Mouse (Mus musculus) stomach, postnatal 0 days (tissue): ENCODE results near the gene Sox6. TPM values are rescaled to one million over a fixed set of nuclear protein-coding genes. Genes with fewer than 3 reads are reported as not detected.

Experiments used
- ATAC-seq: fragments of 200-750 bp; cut with Nextera tagmentation; 2 replicates; pipeline ENCODE4 v1.8.0; 2017; ENCODE audit not compliant: low FRiP score, low TSS enrichment
- DNase-seq: peaks from one replicate; pipeline ENCODE4 v3.0.0-alpha.2; 2016; ENCODE audit warnings: low spot score
- H3K27ac ChIP-seq: fragments of 300-500 bp; sonication (generic); replicated peaks from 2 replicates; pipeline ENCODE4 v1.5.1; 2014; ENCODE audit warnings: mild to moderate bottlenecking, control low read depth
- H3K27me3 ChIP-seq: fragments of 300-500 bp; sonication (generic); 2 replicates; pipeline ENCODE4 v1.6.1; 2014; ENCODE audit warnings: low read length; ENCODE audit not compliant: control insufficient read depth, insufficient read depth
- H3K36me3 ChIP-seq: fragments of 300-500 bp; sonication (generic); 2 replicates; pipeline ENCODE4 v1.6.1; 2014; ENCODE audit warnings: low read length, mixed read lengths; ENCODE audit not compliant: control insufficient read depth, insufficient read depth
- H3K4me1 ChIP-seq: fragments of 300-500 bp; sonication (generic); replicated peaks from 2 replicates; pipeline ENCODE4 v1.6.1; 2014; ENCODE audit warnings: antibody characterized with exemption; ENCODE audit not compliant: control insufficient read depth, insufficient read depth
- H3K4me2 ChIP-seq: fragments of 300-500 bp; sonication (generic); replicated peaks from 2 replicates; pipeline ENCODE4 v1.6.1; 2014; ENCODE audit warnings: low read depth, mild to moderate bottlenecking, control low read depth, moderate library complexity
- H3K4me3 ChIP-seq: fragments of 300-500 bp; sonication (generic); 2 replicates; pipeline ENCODE4 v1.5.1; 2014; ENCODE audit warnings: low read depth, low read length, control low read depth
- H3K9ac ChIP-seq: fragments of 300-500 bp; sonication (generic); 2 replicates; pipeline ENCODE4 v1.6.1; 2014; ENCODE audit warnings: mild to moderate bottlenecking, low read length, control low read depth, mixed read lengths
- H3K9me3 ChIP-seq: fragments of 300-500 bp; sonication (generic); 2 replicates; pipeline ENCODE4 v1.6.1; 2016; ENCODE audit warnings: low read length; ENCODE audit not compliant: control insufficient read depth
- CTCF ChIP-seq: IDR thresholded peaks from 2 replicates; pipeline ENCODE4 v1.5.1; 2016; ENCODE audit warnings: antibody characterized with exemption, low read depth, mild to moderate bottlenecking, moderate library complexity
- EP300 ChIP-seq: optimal IDR thresholded peaks from 2 replicates; pipeline ENCODE3; 2016; ENCODE audit warnings: antibody characterized with exemption
- WGBS: fragments of 180-500 bp; shearing (Covaris S2); extraction: QIAGEN DNeasy Blood & Tissue Kit; methylation state at CpG from one replicate; pipeline ENCODE4 v1.1.7; 2014; 5-methylcytosine and 5-hydroxymethylcytosine counted together
- polyA plus RNA-seq: library from polyadenylated mRNA; unstranded; fragments of >200 nt; fragmentation: Nextera tagmentation; extraction: Ambion mirVana; gene quantifications from 2 replicates; pipeline ENCODE4 v1.2.1, GENCODE M21; 2015

The Sox6 gene
- polyA plus RNA-seq, 1 experiment from 2014 or later = 28.7 TPM

DNA sequence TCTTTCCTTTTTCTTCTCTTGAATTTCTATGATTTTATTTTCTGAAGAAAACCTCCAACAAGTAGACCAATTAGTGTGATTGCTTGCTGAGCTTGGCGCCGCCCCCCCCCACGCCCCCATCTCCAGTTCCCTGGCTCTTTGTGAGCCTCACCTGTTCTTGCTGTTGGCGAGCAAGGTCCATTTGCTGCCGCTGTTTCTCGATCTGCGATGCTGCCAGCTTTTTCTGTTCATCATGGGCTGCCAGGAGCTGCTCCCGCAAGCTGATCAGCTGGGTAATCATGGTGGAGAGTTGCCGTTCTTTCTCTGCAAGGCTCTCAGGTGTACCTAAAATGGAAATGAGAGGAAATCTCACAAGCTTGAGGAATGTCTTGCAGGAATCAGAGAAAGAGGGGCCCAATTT, 376.5 kb downstream of the Sox6 start:
- no peak overlapping the region for H3K4me2 ChIP-seq
- H3K4me3 ChIP-seq = no peak overlapping the region
- H3K36me3 ChIP-seq = no peaks in the 10 kb centered on the region
- no peak overlapping the region for H3K9ac ChIP-seq
- H3K9me3 ChIP-seq = no peaks in the 10 kb centered on the region
- H3K27ac ChIP-seq = no peak overlapping the region
- DNase-seq (no peak), ATAC-seq (no peak)
- no peak for TF ChIP-seq CTCF
- no peak for TF ChIP-seq EP300
- no peaks in the 10 kb centered on the region for H3K27me3 ChIP-seq
- 65% methylated on average over 9 of the region's 9 CpGs for WGBS
- no peaks in the 10 kb centered on the region for H3K4me1 ChIP-seq

- H3K36me3 ChIP-seq = no peaks in the 10 kb centered on the region
- TF ChIP-seq EP300 (no peak), CTCF (no peak)
Observed at GRCm38 (mm10) chr7:115646696-115647095, 391.9 kb downstream of the Sox6 start.

DNA sequence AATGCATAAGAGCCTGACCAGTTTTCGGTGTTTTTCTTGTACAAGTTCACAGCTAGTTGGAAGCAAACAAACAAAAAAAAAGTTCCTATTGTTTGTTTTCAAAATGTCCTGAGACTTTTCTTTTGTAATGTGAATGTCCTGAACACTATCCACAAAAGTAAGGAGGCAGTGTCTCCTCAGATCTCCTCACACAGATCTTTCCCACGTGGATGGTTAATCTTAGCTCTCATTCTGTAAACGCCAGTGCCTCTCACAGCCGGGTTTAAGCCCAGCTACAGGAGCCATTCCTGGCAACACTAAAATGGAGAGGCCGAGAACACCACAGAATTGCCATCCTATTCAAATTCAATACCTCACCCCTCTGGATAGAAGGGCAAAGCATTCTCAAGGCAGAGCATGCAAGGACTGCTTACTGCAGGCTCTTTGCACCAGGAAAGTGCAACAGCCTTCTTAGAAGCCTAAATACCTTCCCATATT, 392.6 kb downstream of the Sox6 start:
- H3K9me3 ChIP-seq = no peaks in the 10 kb centered on the region
- no peak for ATAC-seq
- no peak overlapping the region for H3K4me3 ChIP-seq
- no peak overlapping the region for H3K9ac ChIP-seq
- H3K27ac ChIP-seq = no peak overlapping the region
- no peak for DNase-seq
- H3K27me3 ChIP-seq = no peaks in the 10 kb centered on the region
- WGBS = 41% methylated on average over 5 of the region's 5 CpGs
- TF ChIP-seq EP300 (no peak), CTCF (no peak)
- no peak overlapping the region for H3K4me2 ChIP-seq
- H3K4me1 ChIP-seq = no peaks in the 10 kb centered on the region
- H3K36me3 ChIP-seq = no peaks in the 10 kb centered on the region

More at GRCm38 (mm10) chr7:115646696-115647095, 391.9 kb downstream of the Sox6 start:
- Histone ChIP-seq H3K27me3 (no peaks in the 10 kb centered on the region), H3K4me2 (no peak overlapping the region), H3K9me3 (no peaks in the 10 kb centered on the region), H3K27ac (no peak overlapping the region), H3K4me3 (no peak overlapping the region), H3K4me1 (no peaks in the 10 kb centered on the region), H3K9ac (no peak overlapping the region)
- ATAC-seq (no peak), DNase-seq (no peak)

DNA sequence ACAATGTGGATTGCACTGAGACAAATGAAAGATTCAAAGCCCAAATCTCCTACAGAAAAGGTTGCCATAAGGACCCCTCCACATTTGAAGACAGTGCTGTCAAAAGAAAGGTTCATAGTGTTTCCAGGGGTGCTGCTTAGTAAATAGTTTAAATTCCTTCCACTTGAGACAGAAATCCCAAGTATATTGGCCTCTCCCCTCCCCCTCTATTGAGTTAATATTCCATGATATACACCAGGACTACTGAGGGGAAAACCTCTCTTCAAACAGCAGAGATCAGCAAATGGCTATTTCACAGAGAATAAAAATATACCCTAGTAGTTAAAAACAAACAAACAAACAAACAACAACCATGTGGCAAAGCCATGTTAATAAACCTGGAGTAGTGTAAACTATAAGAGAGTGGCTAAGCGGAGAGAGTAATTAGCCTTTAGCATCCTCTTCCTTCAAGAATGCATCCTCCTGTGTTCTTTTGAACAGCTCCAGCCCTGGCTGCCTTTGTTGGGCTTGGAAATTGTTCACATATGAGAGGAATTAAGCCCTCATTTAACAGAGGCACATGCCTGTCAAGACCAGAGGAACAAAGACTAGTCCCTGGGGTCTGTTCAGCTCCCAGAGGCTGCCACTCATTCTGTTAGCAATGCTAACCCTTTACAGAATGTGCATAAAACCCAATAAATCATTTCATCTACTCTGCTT, 393.2 kb downstream of the Sox6 start:
- H3K4me1 ChIP-seq = no peaks in the 10 kb centered on the region
- WGBS = 95% methylated on average over 1 of the region's 1 CpGs
- TF ChIP-seq CTCF (no peak), EP300 (no peak)
- no peak for DNase-seq
- H3K4me2 ChIP-seq = no peak overlapping the region
- ATAC-seq = no peak
- H3K9me3 ChIP-seq = no peaks in the 10 kb centered on the region
- H3K9ac ChIP-seq = no peak overlapping the region
- H3K27me3 ChIP-seq = no peaks in the 10 kb centered on the region
- H3K36me3 ChIP-seq = no peaks in the 10 kb centered on the region
- H3K27ac ChIP-seq = no peak overlapping the region
- no peak overlapping the region for H3K4me3 ChIP-seq

DNA sequence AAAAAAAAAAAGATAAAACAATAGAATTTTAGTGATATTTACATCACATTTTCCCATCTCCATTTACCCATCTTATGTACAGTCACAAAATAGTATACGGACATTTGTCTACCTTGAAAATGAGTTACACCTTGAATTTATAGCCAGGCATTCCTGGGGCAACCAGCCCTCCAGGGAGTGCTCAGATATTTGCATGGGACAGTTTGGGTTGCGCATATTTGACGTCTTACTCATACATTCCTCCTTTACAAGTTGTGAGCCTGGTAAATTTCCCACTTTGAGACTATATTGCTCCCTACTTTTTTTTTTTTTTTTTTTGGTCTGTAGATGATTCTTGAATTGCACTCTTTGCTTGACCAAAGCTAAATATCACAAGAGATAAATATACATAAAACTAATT, 407.9 kb downstream of the Sox6 start:
- Histone ChIP-seq H3K4me3 (no peak overlapping the region), H3K9me3 (no peaks in the 10 kb centered on the region), H3K4me2 (no peak overlapping the region), H3K36me3 (no peaks in the 10 kb centered on the region), H3K4me1 (no peaks in the 10 kb centered on the region; the same call in 1 of the 2 replicates), H3K27ac (no peak overlapping the region), H3K9ac (no peak overlapping the region), H3K27me3 (no peaks in the 10 kb centered on the region)
- TF ChIP-seq EP300 (no peak), CTCF (no peak)
- DNase-seq (no peak), ATAC-seq (no peak)
- WGBS = 73% methylated on average over 3 of the region's 3 CpGs

DNA sequence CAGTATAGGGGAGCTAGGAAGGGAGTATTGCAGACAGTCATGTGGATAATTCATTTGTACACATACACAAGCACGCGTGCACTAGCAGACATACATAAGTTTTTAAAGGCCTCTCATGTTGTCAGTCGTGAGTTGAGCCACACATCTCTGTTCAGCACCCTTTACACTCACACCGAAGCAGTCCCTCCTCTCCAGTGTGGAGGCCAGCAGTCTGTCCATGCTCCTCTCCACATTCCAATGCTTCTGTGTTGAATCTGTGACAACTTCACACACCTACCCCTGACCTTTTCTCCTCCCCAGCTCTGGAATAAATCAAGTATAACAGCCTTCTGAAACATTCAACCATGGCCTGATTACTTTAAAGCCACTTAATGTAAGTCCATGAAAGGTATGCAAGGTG, 408.3 kb downstream of the Sox6 start:
- Histone ChIP-seq H3K36me3 (no peaks in the 10 kb centered on the region), H3K4me3 (no peak overlapping the region), H3K27me3 (no peaks in the 10 kb centered on the region), H3K9me3 (no peaks in the 10 kb centered on the region), H3K4me2 (no peak overlapping the region), H3K9ac (no peak overlapping the region), H3K4me1 (no peaks in the 10 kb centered on the region; the same call in 1 of the 2 replicates), H3K27ac (no peak overlapping the region)
- ATAC-seq = no peak
- 65% methylated on average over 4 of the region's 4 CpGs for WGBS
- no peak for TF ChIP-seq EP300
- no peak for TF ChIP-seq CTCF
- DNase-seq = no peak
